Mouse (Mus musculus): ENCODE measurements around the gene Arhgef25. TPM values are rescaled to one million over a fixed set of nuclear protein-coding genes. Genes with fewer than 3 reads are reported as not detected.
"Not testable (repeated sequence)": the region's sequence is repeated elsewhere in the genome, so short reads cannot be mapped to it uniquely, and the experiment has no call there.

Gene Arhgef25
- polyA plus RNA-seq, 1 experiment: not detected

DNA sequence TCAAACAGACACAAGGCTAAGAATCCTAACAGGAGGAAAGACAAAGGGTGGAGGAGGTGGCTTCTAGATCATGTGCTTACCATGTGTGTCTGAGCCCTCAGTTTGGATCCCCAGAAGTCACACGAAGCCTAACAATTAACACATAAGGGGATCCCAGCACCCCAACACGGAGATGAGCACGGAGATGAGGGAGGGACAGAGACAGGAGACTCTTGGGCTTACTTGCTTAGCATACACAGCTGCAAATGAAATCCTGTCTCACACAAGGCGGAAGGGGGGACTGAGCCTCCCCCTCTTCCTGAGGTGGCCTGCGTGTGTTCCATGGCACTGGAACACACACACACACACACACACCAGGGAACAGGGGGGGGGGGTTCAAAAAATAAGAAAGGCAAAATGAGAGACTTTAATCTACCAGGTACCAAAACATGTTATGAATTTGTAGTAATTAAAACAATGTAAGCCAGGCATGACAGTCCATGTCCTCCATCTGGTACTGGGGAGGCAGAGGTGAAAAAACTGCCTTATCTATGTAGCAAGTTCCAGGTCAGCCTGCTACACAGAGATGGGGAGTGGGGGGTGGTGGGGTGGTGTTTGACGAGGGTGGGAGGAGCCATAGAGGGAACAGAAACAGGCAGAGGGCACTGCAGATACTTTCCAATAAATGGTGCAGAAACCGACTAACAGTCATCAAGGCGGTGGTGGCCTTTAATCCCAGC, 54.6 kb downstream of the Arhgef25 start:
- H3K27ac ChIP-seq (ENCODE audit: insufficient read depth, low read depth, low read length): no peak overlapping the region
- TF ChIP-seq POLR2A (IDR thresholded peaks at IDR 0.05; ENCODE audit: borderline replicate concordance, low read depth, low read length): no peak
- TF ChIP-seq CTCF (IDR thresholded peaks at IDR 0.05; ENCODE audit: low read depth, low read length): no peak

DNA sequence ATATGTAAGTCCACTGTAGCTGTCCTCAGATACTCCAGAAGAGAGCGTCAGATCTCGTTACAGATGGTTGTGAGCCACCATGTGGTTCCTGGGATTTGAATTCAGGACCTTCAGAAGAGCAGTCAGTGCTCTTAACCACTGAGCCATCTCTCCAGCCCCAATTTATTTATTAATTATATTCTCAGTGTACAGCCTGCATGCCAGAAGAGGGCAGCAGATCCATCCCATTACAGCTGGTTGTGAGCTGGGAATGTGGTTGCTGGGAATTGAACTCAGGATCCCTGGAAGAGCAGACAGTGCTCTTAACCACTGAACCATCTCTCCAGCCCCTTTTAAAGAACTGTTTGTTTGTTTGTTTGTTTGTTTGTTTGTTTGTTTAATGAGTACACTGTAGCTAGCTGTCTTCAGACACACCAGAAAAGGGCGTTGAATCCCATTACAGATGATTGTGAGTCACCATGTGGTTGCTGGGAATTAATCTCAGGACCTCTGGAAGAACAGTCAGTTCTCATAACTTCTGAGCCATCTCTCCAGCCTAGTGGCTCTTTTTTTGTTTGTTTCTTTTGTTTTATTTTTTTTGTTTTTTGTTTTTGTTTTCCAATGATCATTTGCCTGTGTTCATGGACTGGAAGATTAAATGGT, 55.4 kb downstream of the Arhgef25 start:
- not testable (repeated sequence) for H3K4me3 ChIP-seq (ENCODE audit: insufficient read depth, low read length); H3K27ac ChIP-seq (ENCODE audit: insufficient read depth, low read depth, low read length)
- peaks cover 30% of the 10 kb centered on the region for H3K4me1 ChIP-seq (ENCODE audit: control insufficient read depth, insufficient read depth, low read length)

More for the DNA sequence above, 54.6 kb downstream of the Arhgef25 start:
- Histone ChIP-seq H3K4me1 (ENCODE audit: control insufficient read depth, insufficient read depth, low read length) (peaks cover 30% of the 10 kb centered on the region), H3K4me3 (ENCODE audit: insufficient read depth, low read length) (no peak overlapping the region)

Other genes with a start within 250 kb of the Arhgef25 start
- 117 and 123 TPM in 2 replicates for gene Ctdsp2, start 211.4 kb downstream of the Arhgef25 start, polyA plus RNA-seq (2012; ENCODE audit: insufficient read depth, insufficient read length, missing spikeins)
- gene Avil, start 189.4 kb downstream of the Arhgef25 start, polyA plus RNA-seq (2012; ENCODE audit: insufficient read depth, insufficient read length, missing spikeins): not detected in 2 replicates
- gene Tsfm, start 159.2 kb downstream of the Arhgef25 start, polyA plus RNA-seq (2012; ENCODE audit: insufficient read depth, insufficient read length, missing spikeins): 12.9 and 16.4 TPM in 2 replicates
- gene Mettl1, start 148.7 kb downstream of the Arhgef25 start, polyA plus RNA-seq (2012; ENCODE audit: insufficient read depth, insufficient read length, missing spikeins): 3.1 and 4.3 TPM in 2 replicates
- gene Eef1akmt3, start 148.6 kb downstream of the Arhgef25 start, polyA plus RNA-seq (2012; ENCODE audit: insufficient read depth, insufficient read length, missing spikeins): 0.34 TPM in 1 of 2 replicates, not detected in the other
- not detected in 2 replicates for gene Cyp27b1, start 141.8 kb downstream of the Arhgef25 start, polyA plus RNA-seq (2012; ENCODE audit: insufficient read depth, insufficient read length, missing spikeins)
- 1.2 and 1.7 TPM in 2 replicates for gene March9, start 129.9 kb downstream of the Arhgef25 start, polyA plus RNA-seq (2012; ENCODE audit: insufficient read depth, insufficient read length, missing spikeins)
- gene Cdk4, start 126.5 kb downstream of the Arhgef25 start, polyA plus RNA-seq (2012; ENCODE audit: insufficient read depth, insufficient read length, missing spikeins): 161 and 187 TPM in 2 replicates
- gene Tspan31, start 119.8 kb downstream of the Arhgef25 start, polyA plus RNA-seq (2012; ENCODE audit: insufficient read depth, insufficient read length, missing spikeins): 116 and 126 TPM in 2 replicates
- gene Agap2, start 114.8 kb downstream of the Arhgef25 start, polyA plus RNA-seq (2012; ENCODE audit: insufficient read depth, insufficient read length, missing spikeins): 0.85 and 2.0 TPM in 2 replicates
- 164 and 167 TPM in 2 replicates for gene Os9, start 69.0 kb downstream of the Arhgef25 start, polyA plus RNA-seq (2012; ENCODE audit: insufficient read depth, insufficient read length, missing spikeins)
- gene B4galnt1, start 24.9 kb downstream of the Arhgef25 start, polyA plus RNA-seq (2012; ENCODE audit: insufficient read depth, insufficient read length, missing spikeins): 42.2 and 50.6 TPM in 2 replicates
- gene Slc26a10, start 9.4 kb downstream of the Arhgef25 start, polyA plus RNA-seq (2012; ENCODE audit: insufficient read depth, insufficient read length, missing spikeins): not detected in 2 replicates
- 60.1 and 68.7 TPM in 2 replicates for gene Dtx3, start 5.6 kb upstream of the Arhgef25 start, polyA plus RNA-seq (2012; ENCODE audit: insufficient read depth, insufficient read length, missing spikeins)
- gene Pip4k2c, start 21.5 kb upstream of the Arhgef25 start, polyA plus RNA-seq (2012; ENCODE audit: insufficient read depth, insufficient read length, missing spikeins): 34.5 and 35.0 TPM in 2 replicates
- gene Kif5a, start 73.3 kb upstream of the Arhgef25 start, polyA plus RNA-seq (2012; ENCODE audit: insufficient read depth, insufficient read length, missing spikeins): 2.3 and 2.5 TPM in 2 replicates
- 119 and 121 TPM in 2 replicates for gene Dctn2, start 76.3 kb upstream of the Arhgef25 start, polyA plus RNA-seq (2012; ENCODE audit: insufficient read depth, insufficient read length, missing spikeins)
- 45.8 and 53.4 TPM in 2 replicates for gene Mbd6, start 98.9 kb upstream of the Arhgef25 start, polyA plus RNA-seq (2012; ENCODE audit: insufficient read depth, insufficient read length, missing spikeins)
- gene Mars, start 121.7 kb upstream of the Arhgef25 start, polyA plus RNA-seq (2012; ENCODE audit: insufficient read depth, insufficient read length, missing spikeins): 29.4 and 34.9 TPM in 2 replicates
- 131 and 146 TPM in 2 replicates for gene Arhgap9, start 131.9 kb upstream of the Arhgef25 start, polyA plus RNA-seq (2012; ENCODE audit: insufficient read depth, insufficient read length, missing spikeins)
- gene Gli1, start 151.9 kb upstream of the Arhgef25 start, polyA plus RNA-seq (2012; ENCODE audit: insufficient read depth, insufficient read length, missing spikeins): not detected in 2 replicates
- gene Inhbe, start 164.3 kb upstream of the Arhgef25 start, polyA plus RNA-seq (2012; ENCODE audit: insufficient read depth, insufficient read length, missing spikeins): not detected in 2 replicates
- gene Inhbc, start 180.3 kb upstream of the Arhgef25 start, polyA plus RNA-seq (2012; ENCODE audit: insufficient read depth, insufficient read length, missing spikeins): not detected in 2 replicates
- gene R3hdm2, start 190.2 kb upstream of the Arhgef25 start, polyA plus RNA-seq (2012; ENCODE audit: insufficient read depth, insufficient read length, missing spikeins): 134 and 144 TPM in 2 replicates

Data from bone marrow macrophage, adult 2 months (primary cell).